Mouse (Mus musculus): Measurements from ENCODE around the gene Gm20219. TPM values are rescaled to one million over a fixed set of nuclear protein-coding genes. Genes with fewer than 3 reads are reported as not detected.

The Gm20219 gene
- polyA plus RNA-seq (2016; fragmentation: Nextera tagmentation; extraction: Ambion mirVana): 1.1 and 1.3 TPM in 2 replicates

DNA sequence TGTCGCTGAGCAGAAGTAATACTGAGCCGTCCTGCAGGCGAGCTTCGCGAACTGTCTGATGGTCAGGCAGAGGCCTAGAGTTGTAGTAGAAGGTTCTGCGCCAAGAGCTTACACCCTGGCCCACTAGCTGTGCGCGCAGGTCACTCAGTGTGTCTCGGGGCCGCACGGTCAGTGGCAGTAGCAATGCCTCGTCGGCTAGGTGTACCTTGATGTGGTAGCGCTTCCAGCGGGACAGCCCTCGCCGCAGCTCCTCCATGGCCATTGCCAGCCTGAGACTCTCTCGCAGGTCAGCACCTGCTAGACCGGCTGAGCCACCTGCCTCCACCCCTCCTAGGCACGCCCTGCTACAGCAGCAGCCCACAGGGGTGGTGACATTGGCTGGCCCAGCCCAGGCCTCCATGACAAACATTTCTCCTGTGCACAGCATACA lies at the start of gene Gm20219:
Gene Gm20219 (minus strand): TSS at position 266 of the 430 bp plus-strand sequence.
- WGBS: 80% methylated on average over 20 of the region's 20 CpGs
- peaks cover 34% of the 10 kb centered on the region for H3K4me1 ChIP-seq
- DNase-seq (ENCODE audit: extremely low spot score, low spot score): no peak
- H3K27ac ChIP-seq: peak within 1 kb of the TSS; percentile 51; the same call in 1 of the 2 replicates
- no peaks in the 10 kb centered on the region for H3K36me3 ChIP-seq (replicated peaks)
- no peak within 1 kb of the TSS for H3K4me3 ChIP-seq
- H3K9me3 ChIP-seq: no peaks in the 10 kb centered on the region
- no peaks in the 10 kb centered on the region for H3K27me3 ChIP-seq (ENCODE audit: poor library complexity, severe bottlenecking)

GRCm38 (mm10) chr17:56604070-56604380 lies 49.8 kb upstream of the Gm20219 start:
- peaks cover 16% of the 10 kb centered on the region for H3K4me1 ChIP-seq
- H3K27ac ChIP-seq: no peak overlapping the region
- DNase-seq (ENCODE audit: extremely low spot score, low spot score): no peak
- peaks cover 93% of the 10 kb centered on the region for H3K36me3 ChIP-seq (replicated peaks)
- 94% methylated on average over 9 of the region's 9 CpGs for WGBS
- no peaks in the 10 kb centered on the region for H3K27me3 ChIP-seq (ENCODE audit: poor library complexity, severe bottlenecking)
- H3K9me3 ChIP-seq: no peaks in the 10 kb centered on the region
- no peak overlapping the region for H3K4me3 ChIP-seq

GRCm38 (mm10) chr17:56603186-56604069 lies 49.2 kb upstream of the Gm20219 start:
- H3K27ac ChIP-seq: no peak overlapping the region
- peaks cover 96% of the 10 kb centered on the region for H3K36me3 ChIP-seq (replicated peaks)
- 96% methylated on average over 28 of the region's 28 CpGs for WGBS
- no peaks in the 10 kb centered on the region for H3K9me3 ChIP-seq
- DNase-seq (ENCODE audit: extremely low spot score, low spot score): no peak
- peaks cover 10% of the 10 kb centered on the region for H3K4me1 ChIP-seq
- no peaks in the 10 kb centered on the region for H3K27me3 ChIP-seq (ENCODE audit: poor library complexity, severe bottlenecking)
- peak overlapping the region; percentile 7; the same call in 1 of the 2 replicates for H3K4me3 ChIP-seq

GRCm38 (mm10) chr17:56593527-56594271 lies 39.5 kb upstream of the Gm20219 start:
- H3K4me1 ChIP-seq: peaks cover 3% of the 10 kb centered on the region; the same call in 1 of the 2 replicates
- WGBS: 98% methylated on average over 8 of the region's 8 CpGs
- H3K27me3 ChIP-seq (ENCODE audit: poor library complexity, severe bottlenecking): no peaks in the 10 kb centered on the region
- peaks cover 97% of the 10 kb centered on the region for H3K36me3 ChIP-seq (replicated peaks)
- no peak overlapping the region for H3K4me3 ChIP-seq
- DNase-seq (ENCODE audit: extremely low spot score, low spot score): no peak
- no peaks in the 10 kb centered on the region for H3K9me3 ChIP-seq
- H3K27ac ChIP-seq: no peak overlapping the region

GRCm38 (mm10) chr17:56592553-56592952 lies 38.4 kb upstream of the Gm20219 start:
- no peak for DNase-seq (ENCODE audit: extremely low spot score, low spot score)
- no peak overlapping the region for H3K27ac ChIP-seq
- peaks cover 9% of the 10 kb centered on the region for H3K4me1 ChIP-seq
- H3K27me3 ChIP-seq (ENCODE audit: poor library complexity, severe bottlenecking): no peaks in the 10 kb centered on the region
- no peaks in the 10 kb centered on the region for H3K9me3 ChIP-seq
- H3K36me3 ChIP-seq (replicated peaks): peaks cover 100% of the 10 kb centered on the region
- no peak overlapping the region for H3K4me3 ChIP-seq

DNA sequence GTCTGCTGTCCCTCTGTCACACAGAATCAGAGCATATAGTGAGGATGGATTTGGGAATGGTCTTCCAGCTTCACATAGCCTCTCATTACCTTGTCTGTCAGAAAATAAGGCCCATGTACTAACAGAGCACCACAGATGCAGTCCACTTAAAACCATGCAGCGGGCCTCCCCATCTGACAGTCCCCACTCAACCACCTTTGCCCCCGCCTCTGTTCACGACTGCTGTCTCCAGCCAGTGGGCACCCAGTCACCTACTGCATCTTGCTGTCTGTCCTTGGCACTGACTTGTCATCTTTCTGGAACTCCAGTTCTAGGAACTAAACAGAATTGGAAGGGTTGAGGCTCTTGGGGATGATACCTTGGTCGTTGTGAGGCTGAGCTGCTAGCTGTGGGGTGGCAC lies 34.7 kb upstream of the Gm20219 start:
- no peaks in the 10 kb centered on the region for H3K27me3 ChIP-seq (ENCODE audit: poor library complexity, severe bottlenecking)
- DNase-seq (ENCODE audit: extremely low spot score, low spot score): no peak
- no peaks in the 10 kb centered on the region for H3K9me3 ChIP-seq
- no peak overlapping the region for H3K27ac ChIP-seq
- H3K36me3 ChIP-seq (replicated peaks): peaks cover 81% of the 10 kb centered on the region
- H3K4me3 ChIP-seq: no peak overlapping the region
- 96% methylated on average over 4 of the region's 4 CpGs for WGBS
- peaks cover 28% of the 10 kb centered on the region for H3K4me1 ChIP-seq

- no peaks in the 10 kb centered on the region for H3K9me3 ChIP-seq
- peaks cover 74% of the 10 kb centered on the region for H3K36me3 ChIP-seq (replicated peaks)
- no peak for DNase-seq (ENCODE audit: extremely low spot score, low spot score)
- WGBS: 92% methylated on average over 1 of the region's 1 CpGs
- H3K27ac ChIP-seq: no peak overlapping the region
- no peaks in the 10 kb centered on the region for H3K27me3 ChIP-seq (ENCODE audit: poor library complexity, severe bottlenecking)
- H3K4me1 ChIP-seq: peaks cover 38% of the 10 kb centered on the region
- no peak overlapping the region for H3K4me3 ChIP-seq
Measured at GRCm38 (mm10) chr17:56587773-56588172, 33.6 kb upstream of the Gm20219 start.

GRCm38 (mm10) chr17:56585171-56585821 lies 31.1 kb upstream of the Gm20219 start:
- H3K9me3 ChIP-seq: no peaks in the 10 kb centered on the region
- H3K4me3 ChIP-seq: peak overlapping the region; percentile 81
- DNase-seq (ENCODE audit: extremely low spot score, low spot score): peak; percentile 47
- peaks cover 52% of the 10 kb centered on the region for H3K4me1 ChIP-seq
- under 1% methylated on average over 61 of the region's 61 CpGs for WGBS
- peaks cover 74% of the 10 kb centered on the region for H3K36me3 ChIP-seq (replicated peaks)
- H3K27ac ChIP-seq: peak overlapping the region; percentile 97
- H3K27me3 ChIP-seq (ENCODE audit: poor library complexity, severe bottlenecking): no peaks in the 10 kb centered on the region

- DNase-seq (ENCODE audit: extremely low spot score, low spot score): peak; percentile 98
- Histone ChIP-seq H3K36me3 (replicated peaks) (peaks cover 74% of the 10 kb centered on the region), H3K27ac (peak within 1 kb of the TSS; percentile 97), H3K4me1 (peaks cover 52% of the 10 kb centered on the region), H3K9me3 (no peaks in the 10 kb centered on the region), H3K27me3 (ENCODE audit: poor library complexity, severe bottlenecking) (no peaks in the 10 kb centered on the region), H3K4me3 (peak within 1 kb of the TSS; percentile 81)
- WGBS: under 1% methylated on average over 82 of the region's 101 CpGs
Measured at GRCm38 (mm10) chr17:56584257-56585130, 30.3 kb upstream of the Gm20219 start, which contains the start of the genes Safb2 and Safb. TSS of gene Safb2 (minus strand) at chr17:56584585. TSS of gene Safb (plus strand) at chr17:56584825.

GRCm38 (mm10) chr17:56583611-56584256 lies 29.5 kb upstream of the Gm20219 start:
- Histone ChIP-seq H3K9me3 (no peaks in the 10 kb centered on the region), H3K27ac (peak overlapping the region; percentile 97), H3K4me3 (peak overlapping the region; percentile 81), H3K27me3 (ENCODE audit: poor library complexity, severe bottlenecking) (no peaks in the 10 kb centered on the region), H3K36me3 (replicated peaks) (peaks cover 74% of the 10 kb centered on the region), H3K4me1 (peaks cover 49% of the 10 kb centered on the region)
- no peak for DNase-seq (ENCODE audit: extremely low spot score, low spot score)
- WGBS: 5% methylated on average over 33 of the region's 33 CpGs

GRCm38 (mm10) chr17:56583071-56583470 lies 28.9 kb upstream of the Gm20219 start:
- DNase-seq (ENCODE audit: extremely low spot score, low spot score): no peak
- 81% methylated on average over 1 of the region's 1 CpGs for WGBS
- peaks cover 74% of the 10 kb centered on the region for H3K36me3 ChIP-seq (replicated peaks)

More at GRCm38 (mm10) chr17:56583071-56583470, 28.9 kb upstream of the Gm20219 start:
- H3K9me3 ChIP-seq: no peaks in the 10 kb centered on the region
- peaks cover 48% of the 10 kb centered on the region for H3K4me1 ChIP-seq
- H3K27me3 ChIP-seq (ENCODE audit: poor library complexity, severe bottlenecking): no peaks in the 10 kb centered on the region
- peak overlapping the region; percentile 81 for H3K4me3 ChIP-seq
- peak overlapping the region; percentile 97 for H3K27ac ChIP-seq
